Mouse (Mus musculus) ovary, adult 10 weeks (tissue): ENCODE measurements around the gene Ak4. TPM values are rescaled to one million over a fixed set of nuclear protein-coding genes. Genes with fewer than 3 reads are reported as not detected.

Source experiments
- polyA plus RNA-seq: library from polyadenylated mRNA; stranded (reverse); fragments of 350-450 nt; fragmentation: Illumina TruSeq; extraction: RNeasy Lipid Tissue Mini Kit (QIAGEN cat#74804); gene quantifications from one replicate; pipeline ENCODE4 v1.2.3, GENCODE M21; 2014

The Ak4 gene
- 13.9 TPM for polyA plus RNA-seq

GRCm38 (mm10) chr4:101419151-101419910 is at the start of gene Ak4:
TSS of gene Ak4 (plus strand) at chr4:101419277.

GRCm38 (mm10) chr4:101496534-101497237 is 77.6 kb downstream of the Ak4 start, which contains the start of gene Dnajc6:
TSS of gene Dnajc6 (plus strand) at chr4:101496648.

Other genes with a start within 250 kb of the Ak4 start
- 546 TPM for gene Jak1, start 154.0 kb upstream of the Ak4 start, polyA plus RNA-seq
- 3.7 TPM for gene Dnajc6, start 77.4 kb downstream of the Ak4 start, polyA plus RNA-seq
- gene Leprot, start 228.4 kb downstream of the Ak4 start, polyA plus RNA-seq, result 101 TPM